Mouse (Mus musculus) embryonic fibroblast, embryonic 13.5 days (primary cell): Measurements from ENCODE around the gene Gm20696. TPM values are rescaled to one million over a fixed set of nuclear protein-coding genes. Genes with fewer than 3 reads are reported as not detected.

Source experiments
- H3K27ac ChIP-seq: 2 replicates; pipeline ENCODE4 v1.5.1; 2012; ENCODE audit warnings: low read length, control low read depth, inconsistent platforms; ENCODE audit not compliant: insufficient read depth
- H3K4me1 ChIP-seq: 2 replicates; pipeline ENCODE4 v1.6.1; 2011; ENCODE audit warnings: low read length; ENCODE audit not compliant: control insufficient read depth, insufficient read depth
- H3K4me3 ChIP-seq: 2 replicates; pipeline ENCODE4 v1.5.1; 2011; ENCODE audit warnings: mild to moderate bottlenecking, control low read depth, low read length; ENCODE audit not compliant: insufficient read depth
- CTCF ChIP-seq: IDR thresholded peaks from 2 replicates; pipeline ENCODE4 v1.5.1; 2011; ENCODE audit warnings: mild to moderate bottlenecking, control low read depth, low read length, moderate library complexity, borderline replicate concordance; ENCODE audit not compliant: insufficient read depth
- POLR2A ChIP-seq: IDR thresholded peaks from 2 replicates; pipeline ENCODE4 v1.6.1; 2011; ENCODE audit warnings: low read depth, mild to moderate bottlenecking, control low read depth, low read length, moderate library complexity
- polyA plus RNA-seq: library from polyadenylated mRNA; stranded (reverse); fragments of >200 nt; gene quantifications from 2 replicates; pipeline ENCODE4 v1.2.4, GENCODE M21; 2011; ENCODE audit warnings: low read depth; ENCODE audit not compliant: missing spikeins, insufficient read length

The Gm20696 gene
- polyA plus RNA-seq, 1 experiment, result 5.2 TPM

DNA sequence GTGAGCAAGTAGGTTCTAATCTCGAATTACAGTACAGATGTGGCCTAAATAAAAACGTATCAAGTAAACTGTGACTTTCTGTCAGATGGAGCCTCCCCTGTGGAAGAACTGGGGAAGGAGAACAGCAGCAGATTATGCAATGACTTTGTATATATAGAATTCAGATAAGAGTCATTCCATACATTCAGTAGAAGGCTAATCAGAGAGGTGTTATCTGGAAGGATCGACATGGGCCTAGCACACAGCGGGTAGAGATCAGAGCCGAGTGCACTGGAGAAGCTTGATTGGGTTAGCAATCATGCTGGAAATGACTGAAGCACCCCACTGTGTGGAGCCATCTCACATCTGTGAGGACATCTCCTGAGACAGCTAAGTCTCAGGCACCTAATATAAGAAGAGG is 294.2 kb downstream of the Gm20696 start:
- TF ChIP-seq CTCF (no peak), POLR2A (no peak)
- no peak overlapping the region for H3K4me3 ChIP-seq
- H3K27ac ChIP-seq, result no peak overlapping the region
- 0 out of 2 replicates have a peak, but pooled peaks cover 3% of the 10 kb centered on the region for H3K4me1 ChIP-seq

DNA sequence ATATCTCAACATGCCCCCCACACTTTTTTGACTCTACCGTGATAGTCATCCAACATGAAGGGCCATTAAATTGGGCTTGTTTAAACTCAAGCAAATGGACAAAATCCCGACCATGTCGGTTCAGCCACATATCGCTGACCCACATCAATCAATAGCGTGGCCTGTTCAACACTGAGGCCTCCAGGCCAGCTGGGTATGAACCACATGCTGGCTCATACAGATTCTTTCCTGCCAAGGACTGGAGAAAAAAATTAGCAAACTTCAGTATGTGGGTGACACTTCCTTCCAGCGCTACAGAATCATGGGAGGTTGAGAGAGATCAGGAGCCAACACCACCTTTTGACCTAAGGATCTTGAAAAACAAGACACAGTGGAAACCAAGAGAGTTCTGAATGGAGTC is 294.6 kb downstream of the Gm20696 start:
- Histone ChIP-seq H3K4me3 (no peak overlapping the region), H3K4me1 (no peaks in the 10 kb centered on the region), H3K27ac (no peak overlapping the region)
- TF ChIP-seq POLR2A, result no peak
- TF ChIP-seq CTCF, result no peak

DNA sequence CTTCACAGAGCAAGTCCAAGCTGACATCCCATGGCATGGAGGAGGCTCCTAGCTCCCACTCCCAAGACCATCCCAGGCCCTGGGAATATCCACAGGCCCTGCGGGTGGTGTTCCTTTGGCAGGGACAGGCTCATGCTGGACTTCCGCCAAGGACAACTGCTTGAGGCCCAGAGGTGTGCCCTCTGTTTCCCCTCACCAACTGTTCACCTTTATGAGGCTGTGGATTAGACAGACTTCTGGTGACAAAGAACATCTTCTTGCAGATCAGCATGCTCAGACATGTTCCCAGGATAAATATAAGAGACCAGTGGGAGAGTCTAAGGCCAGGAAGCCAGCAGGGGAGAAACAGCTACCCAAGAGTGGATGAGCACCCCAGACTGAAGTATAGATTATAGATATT is 296.7 kb downstream of the Gm20696 start:
- no peak overlapping the region for H3K27ac ChIP-seq
- H3K4me3 ChIP-seq, result no peak overlapping the region
- no peaks in the 10 kb centered on the region for H3K4me1 ChIP-seq
- TF ChIP-seq POLR2A (no peak), CTCF (no peak)

DNA sequence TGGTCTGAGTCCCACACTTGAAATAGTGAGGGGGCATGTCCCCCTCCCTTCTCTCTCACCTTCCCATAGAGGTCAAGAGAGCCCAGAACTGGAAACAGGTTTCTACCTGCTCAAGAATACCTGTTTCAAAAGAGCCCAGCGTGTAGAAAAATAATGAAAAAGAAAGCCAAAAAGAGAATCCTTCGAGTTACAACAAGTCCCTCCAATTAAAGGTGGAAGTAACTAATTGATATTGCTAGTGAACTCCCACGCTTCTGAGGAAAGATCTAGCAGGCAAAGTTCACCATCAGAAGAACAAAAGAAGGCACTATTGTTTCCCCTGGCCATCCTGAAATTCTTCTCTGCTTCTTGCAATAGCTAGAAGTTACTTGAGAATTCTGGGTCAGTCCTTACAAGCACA is 297.4 kb downstream of the Gm20696 start:
- H3K4me1 ChIP-seq, result no peaks in the 10 kb centered on the region
- H3K27ac ChIP-seq, result no peak overlapping the region
- no peak overlapping the region for H3K4me3 ChIP-seq
- TF ChIP-seq POLR2A (no peak), CTCF (no peak)

DNA sequence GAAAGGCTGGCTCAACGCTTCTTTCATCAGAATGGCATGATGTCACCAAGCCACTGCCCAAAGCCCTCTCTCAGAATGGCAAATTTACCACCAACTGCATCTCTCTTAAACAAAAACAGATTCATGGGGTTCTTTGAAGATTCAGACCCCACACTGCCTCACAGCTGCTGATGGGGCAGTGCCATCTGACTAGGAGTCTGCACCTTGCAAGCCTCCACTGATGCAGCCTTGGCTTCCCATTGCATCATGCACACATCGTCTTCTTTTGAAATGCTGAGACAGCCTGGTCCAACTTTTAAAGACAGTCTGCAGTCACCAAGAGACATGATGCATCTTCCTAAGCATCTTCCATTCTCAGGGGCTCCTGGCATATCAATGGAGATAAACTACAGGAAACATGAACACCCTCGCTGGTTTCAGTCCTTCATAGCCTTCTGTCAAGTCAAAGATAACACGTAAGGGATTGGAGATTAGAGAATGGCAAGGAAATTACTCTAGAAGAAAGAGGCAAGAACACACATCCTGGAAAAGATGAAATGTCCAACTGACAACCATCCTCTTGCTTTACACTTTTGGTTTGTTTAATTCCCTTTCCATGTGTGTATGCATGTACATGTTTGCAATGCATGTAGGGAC is 298.4 kb downstream of the Gm20696 start:
- no peak for TF ChIP-seq CTCF
- no peaks in the 10 kb centered on the region for H3K4me1 ChIP-seq
- H3K4me3 ChIP-seq, result no peak overlapping the region
- no peak overlapping the region for H3K27ac ChIP-seq

DNA sequence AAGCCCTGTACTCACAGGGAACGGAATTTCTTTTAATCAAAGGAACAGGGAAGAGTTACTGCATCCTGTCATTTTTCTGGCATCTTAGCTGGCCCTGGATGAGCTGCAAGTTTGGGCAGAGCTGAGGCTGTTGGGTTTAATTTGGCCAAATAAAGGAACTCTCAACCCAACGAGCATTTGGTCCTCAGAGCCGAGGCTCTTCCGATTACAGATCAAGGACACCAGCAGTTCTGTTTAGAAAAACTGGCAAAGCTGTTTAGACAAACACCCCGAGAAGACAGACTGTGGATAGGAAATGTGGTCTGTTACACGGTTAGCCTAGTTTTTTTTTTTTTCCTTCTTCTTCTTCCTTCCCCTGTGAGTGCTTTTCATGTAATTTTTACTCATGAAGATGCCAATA is 302.1 kb downstream of the Gm20696 start:
- no peak for TF ChIP-seq POLR2A
- no peak for TF ChIP-seq CTCF
- H3K4me1 ChIP-seq, result peaks cover 2% of the 10 kb centered on the region; the same call in 1 of the 2 replicates

DNA sequence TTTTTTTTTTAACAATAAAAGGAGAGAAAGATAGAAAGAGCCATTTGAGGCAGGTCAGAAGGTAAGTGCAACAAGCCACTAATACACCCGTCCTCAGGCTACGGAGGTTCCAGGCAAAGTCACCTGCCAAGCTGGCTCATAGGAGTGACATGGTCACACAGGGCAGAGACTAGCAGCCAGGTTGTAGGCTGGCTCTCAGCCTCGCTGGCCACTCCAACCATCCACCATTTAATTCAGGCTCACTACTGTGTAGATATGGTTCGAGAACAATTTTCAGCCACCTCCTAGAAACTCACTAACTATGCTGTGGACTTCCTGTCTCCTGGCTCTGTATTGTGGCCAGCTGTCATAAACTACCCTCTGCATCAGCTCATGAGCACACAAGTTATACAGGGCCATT is 306.0 kb downstream of the Gm20696 start:
- Histone ChIP-seq H3K27ac (no peak overlapping the region), H3K4me1 (peaks cover 5% of the 10 kb centered on the region; the same call in 1 of the 2 replicates), H3K4me3 (no peak overlapping the region)
- TF ChIP-seq POLR2A, result no peak
- no peak for TF ChIP-seq CTCF

More for the DNA sequence above, 302.1 kb downstream of the Gm20696 start:
- H3K4me3 ChIP-seq, result no peak overlapping the region
- H3K27ac ChIP-seq, result no peak overlapping the region

DNA sequence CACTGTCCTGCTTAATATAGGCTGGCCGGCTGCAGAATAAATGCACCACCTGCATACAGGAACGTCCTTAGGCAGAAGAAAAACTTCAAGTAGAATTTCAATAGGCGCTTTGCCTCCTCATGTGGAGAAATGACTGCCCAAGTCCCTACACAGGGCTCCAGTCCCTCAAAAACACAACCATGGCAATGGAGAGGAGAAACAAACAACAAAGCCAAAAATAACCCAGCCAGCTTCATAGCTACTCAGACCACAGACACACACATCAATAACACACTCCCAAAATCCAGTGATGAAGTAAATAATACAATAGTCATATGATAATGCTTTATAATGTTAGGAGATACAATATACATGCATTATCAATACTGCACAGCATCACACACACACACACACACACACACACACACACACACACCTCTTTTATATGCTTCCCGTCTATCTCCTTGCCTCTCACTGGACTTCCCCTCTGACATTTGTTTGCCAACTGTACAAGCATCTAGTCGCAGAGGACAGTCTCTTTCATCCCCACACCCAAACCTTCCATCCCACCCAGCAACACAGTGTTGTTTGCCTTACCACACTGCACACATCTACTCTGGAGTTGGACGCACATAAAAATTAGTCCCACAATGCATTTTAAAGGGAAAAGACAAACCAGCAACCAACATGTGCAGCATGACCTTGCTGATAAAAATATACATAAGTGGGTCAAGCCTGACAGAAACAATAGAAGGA is 306.7 kb downstream of the Gm20696 start:
- TF ChIP-seq CTCF, result no peak
- TF ChIP-seq POLR2A, result no peak
- no peak overlapping the region for H3K4me3 ChIP-seq
- H3K27ac ChIP-seq, result no peak overlapping the region
- peaks cover 5% of the 10 kb centered on the region; the same call in 1 of the 2 replicates for H3K4me1 ChIP-seq

DNA sequence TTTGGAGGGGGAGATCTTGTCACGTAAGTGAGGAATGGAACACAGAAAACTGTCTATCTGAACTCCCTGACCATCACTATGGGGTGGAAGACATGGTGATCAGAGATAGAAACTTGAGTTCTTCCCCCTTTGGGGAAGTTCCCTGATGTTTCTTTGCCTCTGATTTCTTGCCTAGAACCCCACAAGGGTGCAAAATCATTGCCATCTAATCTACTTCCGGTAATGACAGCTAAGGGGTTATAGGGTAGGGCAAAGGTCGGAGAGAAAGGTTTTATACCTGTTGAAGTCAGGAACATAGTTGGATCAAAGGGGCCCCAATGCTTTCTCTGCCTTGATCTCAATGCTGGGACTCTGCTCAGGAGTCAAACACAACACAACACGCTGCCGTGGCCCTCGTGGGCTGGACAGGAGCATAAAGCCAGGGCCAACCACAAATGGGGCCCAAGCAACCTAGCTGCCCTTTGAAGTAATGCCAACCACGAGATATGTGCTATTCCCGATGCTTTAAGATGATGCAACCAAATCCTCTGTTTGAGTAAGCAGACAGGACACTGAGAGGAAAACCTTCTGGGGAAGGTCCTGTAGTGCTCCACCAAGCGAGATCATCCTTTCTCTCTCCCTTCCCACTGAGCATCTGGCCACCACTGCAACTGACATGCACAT is 307.4 kb downstream of the Gm20696 start:
- peaks cover 5% of the 10 kb centered on the region; the same call in 1 of the 2 replicates for H3K4me1 ChIP-seq
- TF ChIP-seq CTCF, result no peak
- H3K4me3 ChIP-seq, result no peak overlapping the region
- H3K27ac ChIP-seq, result no peak overlapping the region

DNA sequence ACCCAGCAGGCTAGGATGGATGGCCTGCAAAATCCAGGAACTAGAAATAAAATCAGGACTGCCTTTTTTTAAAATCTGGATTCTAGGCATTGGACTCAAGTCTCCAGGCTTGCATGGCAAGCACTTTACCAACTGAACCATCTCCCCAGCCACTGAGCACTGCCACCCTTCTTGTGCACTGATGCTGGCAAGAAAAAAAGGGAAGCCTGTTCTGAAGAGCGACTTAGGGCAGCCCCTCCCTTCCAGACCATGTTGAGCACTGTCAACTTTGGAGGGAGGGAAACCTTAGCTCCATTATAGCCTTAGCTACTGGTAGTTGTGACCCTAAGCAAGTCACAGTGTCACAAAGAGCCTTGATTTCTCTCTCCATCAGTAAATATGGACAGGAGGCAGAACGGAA is 308.7 kb downstream of the Gm20696 start:
- Histone ChIP-seq H3K4me3 (no peak overlapping the region), H3K27ac (no peak overlapping the region), H3K4me1 (peaks cover 5% of the 10 kb centered on the region; the same call in 1 of the 2 replicates)
- TF ChIP-seq CTCF, result no peak
- TF ChIP-seq POLR2A, result no peak
